Mouse (Mus musculus) neural tube, embryonic 15.5 days (tissue): ENCODE measurements around the gene Acsbg1. TPM values are rescaled to one million over a fixed set of nuclear protein-coding genes. Genes with fewer than 3 reads are reported as not detected.

ENCODE experiments used
- ATAC-seq: fragments of 200-750 bp; cut with Nextera tagmentation; 2 replicates; pipeline ENCODE4 v1.8.0; 2017; ENCODE audit warnings: mild to moderate bottlenecking, moderate TSS enrichment, moderate library complexity; ENCODE audit not compliant: low FRiP score
- H3K27ac ChIP-seq: fragments of 300-500 bp; sonication (generic); replicated peaks from 2 replicates; pipeline ENCODE4 v1.5.1; 2015; ENCODE audit warnings: mild to moderate bottlenecking, inconsistent platforms
- H3K27me3 ChIP-seq: fragments of 300-500 bp; sonication (generic); replicated peaks from 2 replicates; pipeline ENCODE4 v1.6.1; 2015; ENCODE audit warnings: inconsistent platforms
- H3K36me3 ChIP-seq: fragments of 300-500 bp; sonication (generic); 2 replicates; pipeline ENCODE4 v1.6.1; 2015; ENCODE audit warnings: inconsistent platforms
- H3K4me1 ChIP-seq: fragments of 300-500 bp; sonication (generic); 2 replicates; pipeline ENCODE4 v1.6.1; 2015; ENCODE audit warnings: inconsistent platforms
- H3K4me2 ChIP-seq: fragments of 300-500 bp; sonication (generic); 2 replicates; pipeline ENCODE4 v1.6.1; 2015; ENCODE audit warnings: inconsistent platforms, mild to moderate bottlenecking, moderate library complexity
- H3K4me3 ChIP-seq: fragments of 300-500 bp; sonication (generic); replicated peaks from 2 replicates; pipeline ENCODE4 v1.5.1; 2015; ENCODE audit warnings: mild to moderate bottlenecking, inconsistent platforms
- H3K9ac ChIP-seq: fragments of 300-500 bp; sonication (generic); replicated peaks from 2 replicates; pipeline ENCODE4 v1.6.1; 2015; ENCODE audit warnings: mild to moderate bottlenecking, inconsistent platforms
- H3K9me3 ChIP-seq: fragments of 300-500 bp; sonication (generic); replicated peaks from 2 replicates; pipeline ENCODE4 v1.6.1; 2016; ENCODE audit warnings: inconsistent platforms
- WGBS: fragments of 180-500 bp; shearing (Covaris S2); methylation state at CpG from one replicate; pipeline ENCODE4 v1.1.7; 2015; ENCODE audit warnings: mixed read lengths; 5-methylcytosine and 5-hydroxymethylcytosine counted together
- polyA plus RNA-seq: library from polyadenylated mRNA; unstranded; fragments of >200 nt; fragmentation: Nextera tagmentation; extraction: Ambion mirVana; gene quantifications from 2 replicates; pipeline ENCODE4 v1.2.1, GENCODE M21; 2015

Acsbg1 gene
- polyA plus RNA-seq, 1 experiment from 2014 or later, result 40.9 TPM

DNA sequence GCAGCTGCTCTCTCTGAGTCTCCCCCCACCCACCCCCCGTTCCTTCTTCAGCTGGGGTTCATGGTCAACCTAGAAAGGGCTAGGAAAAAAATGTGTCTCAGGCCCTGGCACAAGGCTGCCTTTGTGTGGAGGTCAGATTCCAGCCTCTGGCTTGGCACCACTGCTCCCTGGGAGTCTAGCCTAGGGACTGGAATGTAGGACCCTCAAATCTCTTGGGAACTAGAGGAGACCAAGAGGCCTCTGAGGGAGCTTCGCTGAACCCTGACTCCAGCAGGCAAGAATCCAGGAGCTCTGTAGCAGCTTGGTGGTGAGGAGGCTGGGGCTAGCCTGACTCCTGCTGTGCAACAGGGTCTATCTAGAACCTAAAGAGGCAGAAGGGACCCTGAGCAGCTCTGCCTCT is 22.5 kb downstream of the Acsbg1 start:
- H3K27me3 ChIP-seq, result no peaks in the 10 kb centered on the region
- WGBS, result 64% methylated on average over 2 of the region's 2 CpGs
- no peak for ATAC-seq

DNA sequence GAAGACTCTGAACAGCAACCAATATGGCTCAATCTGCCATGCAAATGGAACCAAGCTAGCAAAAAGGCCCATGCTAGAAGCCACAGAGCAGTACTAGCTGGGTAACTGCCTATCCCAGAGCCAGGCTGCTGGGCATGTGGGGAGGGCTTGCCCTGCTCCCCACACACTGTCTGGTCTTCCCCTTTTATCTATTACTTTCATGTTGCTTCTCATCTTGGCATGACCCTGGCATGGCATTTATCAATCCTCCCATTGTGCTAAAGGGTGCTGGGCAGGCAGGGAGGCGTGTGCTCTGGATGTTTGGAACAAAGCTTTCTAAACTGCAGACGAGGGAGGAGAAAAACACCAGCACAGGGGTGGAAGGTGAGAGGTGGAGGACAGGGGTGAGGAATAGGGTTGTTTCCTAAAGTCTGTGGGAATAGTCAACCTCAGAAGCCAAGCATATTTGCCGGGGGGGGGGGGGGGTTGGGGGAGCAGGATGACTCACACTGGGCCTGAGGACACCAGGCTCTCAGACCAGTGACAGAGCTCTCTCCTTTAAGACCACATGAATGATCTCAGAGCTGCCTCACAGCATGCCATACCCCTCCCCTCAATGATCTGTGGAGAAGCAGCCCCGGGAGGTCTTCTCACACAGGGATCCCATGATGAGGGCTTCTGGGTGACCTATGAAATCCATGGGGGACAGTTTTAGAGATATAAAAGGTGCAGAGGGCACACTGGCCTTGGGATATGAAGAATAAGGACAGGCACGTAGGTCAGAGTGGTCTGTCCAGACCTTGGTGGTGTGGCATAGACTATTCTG is 24.0 kb downstream of the Acsbg1 start:
- H3K4me1 ChIP-seq, result no peaks in the 10 kb centered on the region
- no peak for ATAC-seq
- no peaks in the 10 kb centered on the region for H3K9me3 ChIP-seq
- 56% methylated on average over 5 of the region's 5 CpGs for WGBS
- no peak overlapping the region for H3K4me3 ChIP-seq
- no peak overlapping the region for H3K9ac ChIP-seq
- H3K27me3 ChIP-seq, result no peaks in the 10 kb centered on the region
- H3K4me2 ChIP-seq, result no peak overlapping the region
- H3K36me3 ChIP-seq, result no peaks in the 10 kb centered on the region
- H3K27ac ChIP-seq, result no peak overlapping the region

More for the DNA sequence above, 22.5 kb downstream of the Acsbg1 start:
- no peaks in the 10 kb centered on the region for H3K4me1 ChIP-seq
- H3K4me2 ChIP-seq, result no peak overlapping the region
- no peak overlapping the region for H3K27ac ChIP-seq
- no peak overlapping the region for H3K9ac ChIP-seq
- H3K4me3 ChIP-seq, result no peak overlapping the region
- no peaks in the 10 kb centered on the region for H3K9me3 ChIP-seq
- H3K36me3 ChIP-seq, result no peaks in the 10 kb centered on the region

DNA sequence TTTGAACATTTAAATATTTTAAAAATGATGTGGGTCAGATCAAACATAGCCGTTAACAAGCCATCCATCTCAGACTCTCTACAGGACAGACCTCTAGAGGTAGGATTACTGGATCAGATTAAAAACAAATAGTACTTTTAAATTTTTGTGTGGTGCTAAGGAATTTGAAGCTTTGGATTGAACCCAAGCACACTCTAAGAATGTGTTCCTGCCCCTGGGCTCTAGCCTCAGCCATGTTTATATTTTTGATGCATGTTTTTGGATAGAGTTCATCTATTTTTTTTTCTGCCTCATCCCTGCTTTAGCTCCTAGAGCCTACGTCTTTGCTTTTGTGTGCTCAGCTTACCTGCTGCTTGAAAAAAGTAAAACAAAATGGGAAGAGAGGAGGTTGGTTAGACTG is 28.3 kb downstream of the Acsbg1 start:
- no peaks in the 10 kb centered on the region for H3K4me1 ChIP-seq
- WGBS, result 95% methylated on average over 2 of the region's 2 CpGs
- H3K9me3 ChIP-seq, result no peaks in the 10 kb centered on the region
- H3K27ac ChIP-seq, result no peak overlapping the region
- H3K9ac ChIP-seq, result no peak overlapping the region
- no peak overlapping the region for H3K4me2 ChIP-seq
- no peak overlapping the region for H3K4me3 ChIP-seq
- no peaks in the 10 kb centered on the region for H3K36me3 ChIP-seq
- no peak for ATAC-seq
- H3K27me3 ChIP-seq, result no peaks in the 10 kb centered on the region

DNA sequence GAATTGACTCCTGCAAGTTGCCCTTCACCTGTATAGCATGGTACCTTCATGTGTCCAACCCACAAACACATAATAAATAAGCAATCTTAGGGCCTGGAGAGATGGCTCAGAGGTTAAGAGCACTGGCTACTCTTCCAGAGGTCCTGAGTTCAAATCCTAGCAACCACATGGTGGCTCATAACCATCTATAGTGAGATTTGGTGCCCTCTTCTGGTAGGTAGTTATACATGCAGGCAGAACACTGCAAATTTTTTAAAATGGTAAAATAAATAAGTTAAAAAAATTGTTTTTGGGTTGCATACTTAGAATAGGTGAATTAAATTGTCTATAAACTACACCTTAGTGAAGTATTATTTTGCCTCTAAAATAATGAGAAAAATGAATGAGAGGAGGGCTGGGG is 30.8 kb downstream of the Acsbg1 start:
- no peak for ATAC-seq
- H3K4me3 ChIP-seq, result no peak overlapping the region
- H3K9me3 ChIP-seq, result no peaks in the 10 kb centered on the region
- no peaks in the 10 kb centered on the region for H3K4me1 ChIP-seq
- no peak overlapping the region for H3K9ac ChIP-seq
- H3K4me2 ChIP-seq, result no peak overlapping the region
- H3K27ac ChIP-seq, result no peak overlapping the region
- H3K27me3 ChIP-seq, result no peaks in the 10 kb centered on the region
- H3K36me3 ChIP-seq, result no peaks in the 10 kb centered on the region

DNA sequence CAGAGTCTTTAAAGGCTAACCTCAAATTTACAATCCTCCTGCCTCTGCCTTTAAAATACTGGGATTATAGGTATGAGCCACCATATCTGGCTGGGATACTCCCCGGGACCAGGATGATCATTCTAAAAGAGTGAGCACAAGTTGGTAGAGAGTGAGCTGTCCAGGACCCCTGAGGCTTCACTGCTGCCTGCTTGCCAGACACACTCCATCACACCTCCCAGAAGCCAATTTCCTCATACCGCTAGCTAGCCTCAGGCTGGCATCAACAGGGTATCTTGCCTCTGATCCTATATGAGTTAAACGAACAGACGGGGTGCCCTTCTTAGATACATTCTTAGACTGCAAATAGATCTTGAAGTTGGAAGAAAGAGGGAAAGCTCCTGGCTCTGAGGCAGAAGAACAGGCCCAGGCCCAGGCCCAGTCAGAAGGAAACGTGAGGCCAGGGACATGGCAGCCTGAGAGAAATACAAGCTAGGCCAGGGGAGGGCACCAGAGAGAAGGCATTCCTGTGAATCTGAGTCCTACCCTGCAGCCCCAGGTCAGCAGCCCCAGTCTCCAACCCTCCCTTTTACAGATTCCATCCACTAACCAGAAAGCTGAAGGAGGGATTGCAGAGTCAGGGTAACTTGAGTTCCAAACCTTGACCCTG is 31.9 kb downstream of the Acsbg1 start:
- Histone ChIP-seq H3K4me3 (no peak overlapping the region), H3K27me3 (no peaks in the 10 kb centered on the region), H3K27ac (no peak overlapping the region), H3K36me3 (no peaks in the 10 kb centered on the region), H3K9me3 (no peaks in the 10 kb centered on the region), H3K4me2 (no peak overlapping the region), H3K9ac (no peak overlapping the region), H3K4me1 (no peaks in the 10 kb centered on the region)
- WGBS, result 86% methylated on average over 5 of the region's 5 CpGs
- ATAC-seq, result no peak

DNA sequence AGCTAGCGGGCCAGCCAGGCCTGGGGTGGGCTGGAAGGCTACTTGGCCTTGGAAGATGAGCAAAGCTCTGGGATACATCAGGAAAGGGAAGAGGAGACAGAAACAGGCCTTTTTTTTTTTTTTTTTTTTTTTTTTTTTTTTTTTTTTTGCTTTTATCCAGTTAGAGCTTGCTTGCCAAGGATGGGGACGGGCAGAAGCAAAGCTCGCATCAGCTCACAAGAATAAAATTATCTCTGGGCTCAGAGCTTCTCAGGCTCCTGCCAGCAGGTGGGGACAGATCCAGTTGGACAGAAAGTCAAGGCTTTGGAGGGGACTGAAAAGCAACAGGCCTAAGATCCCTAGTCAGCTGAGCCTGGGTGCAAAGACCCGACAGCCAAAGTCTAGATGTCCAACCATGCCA is 32.9 kb downstream of the Acsbg1 start:
- Histone ChIP-seq H3K27ac (no peak overlapping the region), H3K4me2 (no peak overlapping the region), H3K9ac (no peak overlapping the region), H3K4me1 (no peaks in the 10 kb centered on the region), H3K9me3 (no peaks in the 10 kb centered on the region), H3K4me3 (no peak overlapping the region), H3K36me3 (no peaks in the 10 kb centered on the region), H3K27me3 (no peaks in the 10 kb centered on the region)
- WGBS, result 88% methylated on average over 4 of the region's 4 CpGs
- ATAC-seq, result no peak

DNA sequence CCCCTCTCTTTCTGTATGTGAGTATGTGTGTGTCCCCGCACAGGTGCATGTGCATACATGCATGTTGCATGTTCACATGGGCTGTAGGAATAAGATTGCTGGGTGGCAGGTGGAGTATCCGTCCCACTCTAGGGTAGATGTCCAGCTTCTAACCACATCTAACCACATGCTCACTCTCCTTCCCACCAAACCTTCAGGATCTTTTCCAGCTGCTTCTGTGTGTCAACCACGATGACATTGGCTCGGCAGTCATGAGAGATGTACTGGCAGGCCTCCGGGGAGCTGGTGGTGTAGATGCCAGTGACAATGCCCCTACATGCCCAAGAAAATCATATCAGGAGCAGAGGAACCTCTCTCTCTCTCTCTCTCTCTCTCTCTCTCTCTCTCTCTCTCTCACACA is 34.4 kb downstream of the Acsbg1 start:
- no peak overlapping the region for H3K27ac ChIP-seq
- no peak overlapping the region for H3K4me3 ChIP-seq
- WGBS, result 98% methylated on average over 5 of the region's 5 CpGs
- H3K4me2 ChIP-seq, result no peak overlapping the region
- no peaks in the 10 kb centered on the region for H3K27me3 ChIP-seq
- no peaks in the 10 kb centered on the region for H3K36me3 ChIP-seq
- no peaks in the 10 kb centered on the region for H3K4me1 ChIP-seq
- no peaks in the 10 kb centered on the region for H3K9me3 ChIP-seq
- H3K9ac ChIP-seq, result no peak overlapping the region
- ATAC-seq, result no peak

DNA sequence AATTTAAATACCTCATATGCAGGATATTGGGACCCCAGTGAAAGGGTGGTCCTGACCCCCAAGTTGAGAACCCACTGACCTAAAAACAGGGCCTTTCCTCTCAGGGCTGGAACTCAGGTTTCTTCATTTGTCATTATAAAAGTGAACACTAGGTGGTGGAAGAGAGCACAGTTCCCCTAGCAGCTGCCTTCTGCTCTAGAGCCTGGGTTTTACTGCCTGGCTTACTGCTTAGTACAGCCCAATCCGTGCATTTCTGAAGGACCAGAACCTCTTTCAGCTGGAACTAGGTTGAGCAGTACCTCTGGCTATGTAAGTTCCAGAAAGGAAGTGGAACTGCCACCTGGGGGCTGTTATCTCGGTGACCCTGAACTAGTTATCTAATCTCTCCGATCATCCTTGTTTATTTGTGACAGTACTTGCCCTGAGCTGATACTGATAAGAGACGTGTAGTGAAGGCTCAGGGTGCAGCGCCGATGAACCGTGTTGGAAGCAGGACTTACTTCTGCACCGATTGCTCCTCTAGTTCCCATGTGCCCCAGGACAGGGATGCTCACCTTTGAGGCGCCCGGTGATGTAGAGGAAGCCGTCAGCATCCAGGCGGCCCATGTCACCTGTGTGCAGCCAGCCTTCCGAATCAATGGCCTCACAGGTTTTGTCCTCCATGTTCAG is 47.4 kb downstream of the Acsbg1 start:
- H3K9ac ChIP-seq, result no peak overlapping the region
- no peak overlapping the region for H3K4me2 ChIP-seq
- 75% methylated on average over 13 of the region's 13 CpGs for WGBS
- no peak overlapping the region for H3K4me3 ChIP-seq
- H3K27me3 ChIP-seq, result no peaks in the 10 kb centered on the region
- H3K9me3 ChIP-seq, result no peaks in the 10 kb centered on the region
- no peak overlapping the region for H3K27ac ChIP-seq
- H3K4me1 ChIP-seq, result no peaks in the 10 kb centered on the region
- no peaks in the 10 kb centered on the region for H3K36me3 ChIP-seq
- peak; percentile 69 for ATAC-seq

DNA sequence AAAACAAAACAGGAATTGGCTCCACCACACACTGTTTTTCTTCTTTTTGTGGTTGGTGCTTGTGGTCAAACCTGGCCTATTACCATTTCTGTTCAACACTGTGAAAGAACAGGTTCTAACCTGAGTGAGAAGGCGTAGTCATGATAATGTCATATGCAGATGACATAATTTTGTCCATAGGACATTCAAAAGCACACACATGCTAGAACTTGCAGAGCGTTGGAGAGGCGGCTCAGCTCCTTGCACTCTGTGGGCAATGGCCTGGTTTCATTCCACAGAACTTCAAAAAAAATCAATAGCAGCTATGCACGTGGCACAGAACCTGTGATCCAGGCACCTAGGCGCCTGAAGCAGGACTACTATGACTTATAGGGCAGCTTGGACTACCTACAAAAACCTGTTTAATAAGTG is 48.9 kb downstream of the Acsbg1 start:
- Histone ChIP-seq H3K4me1 (no peaks in the 10 kb centered on the region), H3K9ac (no peak overlapping the region), H3K27me3 (no peaks in the 10 kb centered on the region), H3K27ac (no peak overlapping the region), H3K4me3 (no peak overlapping the region), H3K9me3 (no peaks in the 10 kb centered on the region), H3K36me3 (no peaks in the 10 kb centered on the region), H3K4me2 (no peak overlapping the region)
- no peak for ATAC-seq
- 87% methylated on average over 5 of the region's 5 CpGs for WGBS

DNA sequence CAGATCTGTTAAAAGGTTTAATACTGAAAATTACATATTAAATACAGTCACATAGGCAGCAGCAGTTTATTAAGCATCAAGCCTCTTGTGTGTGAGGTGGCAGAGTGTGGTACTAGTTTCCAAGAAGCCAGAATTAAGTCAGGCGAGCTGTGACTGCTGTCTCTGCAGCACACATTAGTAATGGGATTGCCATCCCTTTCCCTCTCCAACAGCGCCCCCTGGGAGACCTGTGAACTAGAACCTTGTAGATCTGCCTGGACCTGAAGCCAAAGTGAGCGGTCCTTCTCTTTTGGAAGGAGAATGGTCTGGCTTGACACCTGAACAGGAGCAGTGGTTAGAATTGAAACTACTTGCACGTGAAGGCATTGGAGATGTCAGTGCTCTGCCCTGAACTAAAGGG is 56.8 kb downstream of the Acsbg1 start:
- Histone ChIP-seq H3K4me1 (no peaks in the 10 kb centered on the region), H3K27me3 (no peaks in the 10 kb centered on the region), H3K27ac (no peak overlapping the region), H3K4me3 (no peak overlapping the region), H3K9ac (no peak overlapping the region), H3K4me2 (no peak overlapping the region), H3K9me3 (no peaks in the 10 kb centered on the region), H3K36me3 (peaks cover 47% of the 10 kb centered on the region)
- WGBS, result 59% methylated on average over 4 of the region's 4 CpGs
- no peak for ATAC-seq

DNA sequence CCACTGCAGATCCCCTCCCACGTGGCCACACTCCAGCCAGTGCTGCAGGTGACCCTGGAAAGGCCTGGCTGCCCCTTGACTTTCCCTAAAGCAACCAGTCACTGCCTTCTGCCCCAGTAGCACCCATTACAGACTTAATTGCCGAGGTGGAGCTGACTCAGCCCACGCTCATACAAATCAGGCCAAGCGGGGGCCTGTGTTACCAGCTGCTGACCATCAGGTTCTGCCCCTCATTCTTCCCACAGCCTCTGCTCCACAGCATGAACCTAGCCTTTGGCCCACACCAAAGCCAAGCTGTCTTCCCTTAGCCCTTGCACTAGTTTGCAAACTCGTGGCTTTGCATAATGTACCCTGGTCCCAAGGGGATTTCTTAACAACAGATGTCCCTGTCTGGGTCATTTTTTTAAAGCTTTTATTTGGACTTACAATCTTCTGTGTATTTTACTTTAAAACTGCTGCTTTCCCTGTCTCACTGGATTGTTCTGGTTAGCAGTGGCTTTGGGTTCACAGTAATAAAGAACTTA is 57.5 kb downstream of the Acsbg1 start:
- no peak overlapping the region for H3K9ac ChIP-seq
- no peak overlapping the region for H3K4me3 ChIP-seq
- no peak overlapping the region for H3K27ac ChIP-seq
- 56% methylated on average over 5 of the region's 5 CpGs for WGBS
- H3K36me3 ChIP-seq, result peaks cover 54% of the 10 kb centered on the region
- ATAC-seq, result no peak
- no peaks in the 10 kb centered on the region for H3K4me1 ChIP-seq
- no peak overlapping the region for H3K4me2 ChIP-seq
- no peaks in the 10 kb centered on the region for H3K27me3 ChIP-seq
- no peaks in the 10 kb centered on the region for H3K9me3 ChIP-seq

DNA sequence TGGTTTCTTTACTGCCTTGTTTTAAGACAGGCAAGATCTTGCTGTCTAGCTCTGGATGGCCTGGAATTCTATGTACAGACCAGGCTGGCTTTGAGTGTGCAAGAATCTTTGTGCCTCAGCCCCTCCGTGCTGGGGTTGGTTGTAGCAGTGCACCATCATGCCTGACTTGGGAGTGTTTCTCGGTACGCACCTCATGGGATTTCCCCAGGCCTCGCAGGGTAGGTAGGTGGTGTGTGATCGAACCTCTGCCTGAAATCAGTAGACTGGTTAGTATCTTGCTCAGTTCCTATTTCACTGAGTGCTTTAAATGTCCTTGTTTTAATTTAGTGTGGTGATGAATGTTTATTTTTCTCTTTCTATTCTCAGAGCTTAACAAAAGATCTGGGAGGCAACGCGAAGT is 58.8 kb downstream of the Acsbg1 start:
- no peaks in the 10 kb centered on the region for H3K27me3 ChIP-seq
- no peaks in the 10 kb centered on the region for H3K9me3 ChIP-seq
- peaks cover 66% of the 10 kb centered on the region for H3K36me3 ChIP-seq
- H3K27ac ChIP-seq, result no peak overlapping the region
- no peak overlapping the region for H3K9ac ChIP-seq
- no peak overlapping the region for H3K4me3 ChIP-seq
- no peak overlapping the region for H3K4me2 ChIP-seq
- ATAC-seq, result no peak
- 57% methylated on average over 7 of the region's 7 CpGs for WGBS
- H3K4me1 ChIP-seq, result no peaks in the 10 kb centered on the region
